Mouse (Mus musculus) heart, embryonic 12.5 days (tissue): ENCODE results near the gene Vipr2. TPM values are rescaled to one million over a fixed set of nuclear protein-coding genes. Genes with fewer than 3 reads are reported as not detected.

Experiments used
- ATAC-seq: fragments of 200-750 bp; cut with Nextera tagmentation; 2 replicates; pipeline ENCODE4 v1.8.0; 2017; ENCODE audit warnings: moderate TSS enrichment, moderate library complexity; ENCODE audit not compliant: insufficient number of reproducible peaks, low FRiP score
- H3K27ac ChIP-seq: fragments of 300-500 bp; sonication (generic); 2 replicates; pipeline ENCODE4 v1.5.1; 2016; ENCODE audit warnings: mild to moderate bottlenecking, moderate library complexity; ENCODE audit not compliant: poor library complexity, severe bottlenecking
- H3K27me3 ChIP-seq: fragments of 300-500 bp; sonication (generic); replicated peaks from 2 replicates; pipeline ENCODE4 v1.6.1; 2016; ENCODE audit warnings: mild to moderate bottlenecking, moderate library complexity
- H3K36me3 ChIP-seq: fragments of 300-500 bp; sonication (generic); 2 replicates; pipeline ENCODE4 v1.6.1; 2016; ENCODE audit warnings: mild to moderate bottlenecking, moderate library complexity
- H3K4me1 ChIP-seq: fragments of 300-500 bp; sonication (generic); replicated peaks from 2 replicates; pipeline ENCODE4 v1.6.1; 2016; ENCODE audit warnings: mild to moderate bottlenecking
- H3K4me2 ChIP-seq: fragments of 300-500 bp; sonication (generic); 2 replicates; pipeline ENCODE4 v1.6.1; 2016; ENCODE audit warnings: mild to moderate bottlenecking, moderate library complexity
- H3K4me3 ChIP-seq: fragments of 300-500 bp; sonication (generic); 2 replicates; pipeline ENCODE4 v1.5.1; 2016; ENCODE audit warnings: mild to moderate bottlenecking
- H3K9ac ChIP-seq: fragments of 300-500 bp; sonication (generic); 2 replicates; pipeline ENCODE4 v1.6.1; 2016; ENCODE audit warnings: mild to moderate bottlenecking, moderate library complexity
- H3K9me3 ChIP-seq: fragments of 300-500 bp; sonication (generic); replicated peaks from 2 replicates; pipeline ENCODE4 v1.6.1; 2016; ENCODE audit warnings: mild to moderate bottlenecking, moderate library complexity
- WGBS: fragments of 180-500 bp; shearing (Covaris S2); methylation state at CpG from one replicate; pipeline ENCODE4 v1.1.7; 2016; 5-methylcytosine and 5-hydroxymethylcytosine counted together
- polyA plus RNA-seq: library from polyadenylated mRNA; unstranded; fragments of >200 nt; fragmentation: Nextera tagmentation; extraction: Ambion mirVana; gene quantifications from 2 replicates; pipeline ENCODE4 v1.2.1, GENCODE M21; 2016

Gene Vipr2
- polyA plus RNA-seq, 1 experiment from 2014 or later = 0.70 TPM

DNA sequence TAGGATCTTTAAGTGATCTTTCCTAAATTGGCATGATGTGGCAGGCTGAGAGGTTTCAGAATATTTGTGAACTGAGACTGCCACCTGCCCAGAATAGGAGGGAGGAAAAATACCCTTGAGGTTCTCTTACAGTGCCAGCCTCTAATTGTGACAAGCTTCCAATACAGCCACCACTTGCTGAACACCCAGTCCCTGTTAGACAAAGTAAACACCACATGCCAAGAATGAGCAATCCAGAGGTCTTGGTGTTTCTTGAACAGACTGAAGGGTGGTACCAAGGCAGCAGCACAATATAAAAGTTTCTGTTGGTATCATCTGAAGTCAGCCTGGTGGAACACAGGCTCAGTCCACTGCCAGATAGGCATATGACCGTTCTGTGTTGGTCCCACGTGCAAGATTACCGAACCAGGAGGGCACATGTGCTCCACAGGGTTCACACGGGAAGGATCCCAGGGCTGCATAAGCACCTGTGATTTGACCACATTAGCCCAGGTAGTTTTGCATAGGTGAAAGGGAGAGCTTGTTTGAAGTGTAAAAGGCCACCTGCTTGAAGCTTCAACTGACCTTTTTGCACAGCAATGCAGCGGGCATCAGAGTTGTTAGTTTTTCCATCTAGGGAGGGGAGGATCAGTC, 15.8 kb upstream of the Vipr2 start:
- Histone ChIP-seq H3K4me2 (no peak overlapping the region), H3K36me3 (peaks cover 44% of the 10 kb centered on the region), H3K9me3 (peaks cover 20% of the 10 kb centered on the region), H3K4me1 (no peaks in the 10 kb centered on the region), H3K27me3 (no peaks in the 10 kb centered on the region), H3K9ac (no peak overlapping the region), H3K4me3 (no peak overlapping the region), H3K27ac (no peak overlapping the region)
- ATAC-seq = no peak
- WGBS = 85% methylated on average over 5 of the region's 5 CpGs

DNA sequence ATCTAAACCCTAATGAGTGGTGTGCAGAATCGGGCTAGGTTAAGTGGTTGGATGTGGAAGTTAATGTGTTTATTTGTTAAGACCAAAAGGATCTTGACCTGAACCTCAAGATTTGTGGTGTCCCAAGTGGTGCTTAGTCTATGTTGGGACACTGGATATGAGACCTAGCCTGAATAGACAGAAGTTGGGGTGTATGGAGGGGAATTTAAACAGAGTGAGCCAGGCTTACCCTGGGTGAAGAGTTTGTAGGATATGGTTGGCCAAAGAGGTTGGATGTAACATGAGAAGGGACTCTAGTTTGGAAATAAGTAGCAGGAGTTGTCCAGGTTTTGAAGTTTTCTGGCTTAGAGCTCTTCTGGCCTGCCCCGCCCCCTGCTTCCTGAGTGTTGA, 15.3 kb upstream of the Vipr2 start:
- no peak overlapping the region for H3K9ac ChIP-seq
- H3K27me3 ChIP-seq = no peaks in the 10 kb centered on the region
- peaks cover 20% of the 10 kb centered on the region for H3K9me3 ChIP-seq
- H3K4me3 ChIP-seq = no peak overlapping the region
- H3K36me3 ChIP-seq = peaks cover 39% of the 10 kb centered on the region
- H3K4me2 ChIP-seq = no peak overlapping the region
- H3K4me1 ChIP-seq = no peaks in the 10 kb centered on the region
- no peak for ATAC-seq
- WGBS = 95% methylated on average over 2 of the region's 2 CpGs
- no peak overlapping the region for H3K27ac ChIP-seq

DNA sequence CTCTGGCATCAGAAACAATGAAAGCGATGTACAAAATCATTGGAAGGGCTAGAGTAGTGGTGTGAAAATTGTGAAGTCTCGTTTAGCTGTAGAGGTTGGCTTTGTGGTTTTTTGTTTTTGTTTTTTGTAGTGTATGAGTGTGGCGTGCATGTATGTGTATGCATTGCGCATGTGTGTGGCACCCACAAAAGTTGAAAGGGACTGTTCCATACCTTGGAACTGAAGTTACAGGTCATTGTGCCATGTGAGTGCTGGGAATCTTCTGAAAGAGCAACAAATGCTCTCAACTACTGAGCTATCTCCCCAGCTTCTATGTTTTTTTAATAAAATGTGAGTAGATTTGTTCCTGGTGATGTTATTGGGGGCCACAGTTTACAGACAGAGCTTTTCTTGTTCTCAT, 14.5 kb upstream of the Vipr2 start:
- Histone ChIP-seq H3K27ac (no peak overlapping the region), H3K4me1 (no peaks in the 10 kb centered on the region), H3K36me3 (peaks cover 33% of the 10 kb centered on the region), H3K9ac (no peak overlapping the region), H3K4me3 (no peak overlapping the region), H3K9me3 (peaks cover 20% of the 10 kb centered on the region), H3K4me2 (no peak overlapping the region), H3K27me3 (no peaks in the 10 kb centered on the region)
- no peak for ATAC-seq
- 85% methylated on average over 4 of the region's 4 CpGs for WGBS

DNA sequence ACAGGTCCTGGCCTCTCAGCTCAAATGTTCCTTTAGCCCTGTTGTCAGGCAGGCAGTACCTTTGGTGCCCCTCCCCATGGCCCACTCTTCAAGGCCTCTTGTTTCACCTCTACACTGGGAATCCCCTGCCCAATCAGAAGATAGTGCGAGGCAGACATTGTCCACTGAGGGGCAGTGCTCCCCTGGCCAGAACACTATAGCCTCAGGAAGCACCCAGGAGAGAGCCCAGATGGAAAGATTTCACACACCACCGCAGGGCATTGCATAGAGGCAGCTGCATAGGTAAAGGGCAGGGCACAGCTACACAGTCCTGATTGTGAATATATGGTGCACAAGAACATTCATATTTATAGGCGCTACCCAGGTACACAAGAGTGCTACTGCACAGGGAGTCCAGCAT, 6.5 kb upstream of the Vipr2 start:
- Histone ChIP-seq H3K9me3 (no peaks in the 10 kb centered on the region), H3K36me3 (no peaks in the 10 kb centered on the region), H3K4me2 (no peak overlapping the region), H3K4me1 (no peaks in the 10 kb centered on the region), H3K9ac (no peak overlapping the region), H3K27me3 (peaks cover 20% of the 10 kb centered on the region), H3K4me3 (no peak overlapping the region), H3K27ac (no peak overlapping the region)
- WGBS = 22% methylated on average over 3 of the region's 3 CpGs
- ATAC-seq = 0 out of 2 replicates have a peak, but pooled peaks have one; percentile 48

DNA sequence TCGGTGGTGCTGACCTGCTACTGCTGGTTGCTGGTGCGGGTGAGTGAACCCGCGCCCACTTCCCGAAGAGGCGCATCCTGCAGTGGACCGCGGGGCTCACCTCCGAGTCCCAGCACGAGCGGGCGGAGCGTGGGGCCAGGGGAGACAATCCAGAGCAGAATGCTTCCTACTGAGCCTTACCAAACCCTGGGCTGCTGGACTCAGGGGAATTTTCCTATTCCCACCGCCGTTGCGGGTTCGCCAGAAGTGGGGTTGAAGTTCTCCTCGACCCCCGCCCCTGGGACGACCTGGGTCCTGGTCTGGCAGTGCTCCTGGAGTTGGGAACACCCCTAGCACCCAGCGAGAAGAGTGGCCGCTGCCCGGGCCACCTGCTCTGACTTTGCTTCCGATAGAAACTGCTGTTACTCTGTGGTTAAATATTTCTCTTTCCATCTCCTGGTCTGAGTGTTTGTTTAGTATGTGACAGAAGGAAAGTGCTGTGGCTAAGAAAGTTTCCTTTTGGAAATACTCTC, 385 bp downstream of the Vipr2 start:
- Histone ChIP-seq H3K36me3 (no peaks in the 10 kb centered on the region), H3K4me3 (peak overlapping the region; percentile 57), H3K27me3 (peaks cover 44% of the 10 kb centered on the region), H3K9me3 (no peaks in the 10 kb centered on the region), H3K9ac (peak overlapping the region; percentile 62), H3K4me2 (peak overlapping the region; percentile 94), H3K27ac (no peak overlapping the region), H3K4me1 (peaks cover 2% of the 10 kb centered on the region; the same call in 1 of the 2 replicates)
- under 1% methylated on average over 24 of the region's 24 CpGs for WGBS
- peak; percentile 62 for ATAC-seq

- Histone ChIP-seq H3K9ac (no peak overlapping the region), H3K4me2 (no peak overlapping the region), H3K36me3 (no peaks in the 10 kb centered on the region), H3K9me3 (no peaks in the 10 kb centered on the region), H3K27ac (no peak overlapping the region), H3K4me3 (no peak overlapping the region), H3K27me3 (peaks cover 16% of the 10 kb centered on the region), H3K4me1 (no peaks in the 10 kb centered on the region)
- WGBS = 77% methylated on average over 6 of the region's 6 CpGs
- no peak for ATAC-seq
Observed at GRCm38 (mm10) chr12:116083125-116083524, 5.6 kb downstream of the Vipr2 start.

- no peaks in the 10 kb centered on the region for H3K4me1 ChIP-seq
- peaks cover 6% of the 10 kb centered on the region for H3K27me3 ChIP-seq
- no peak overlapping the region for H3K9ac ChIP-seq
- no peak overlapping the region for H3K4me3 ChIP-seq
- ATAC-seq = no peak
- H3K9me3 ChIP-seq = no peaks in the 10 kb centered on the region
- WGBS = 49% methylated on average over 2 of the region's 2 CpGs
- H3K27ac ChIP-seq = no peak overlapping the region
- H3K4me2 ChIP-seq = no peak overlapping the region
- H3K36me3 ChIP-seq = no peaks in the 10 kb centered on the region
Observed at GRCm38 (mm10) chr12:116084294-116084693, 6.8 kb downstream of the Vipr2 start.

DNA sequence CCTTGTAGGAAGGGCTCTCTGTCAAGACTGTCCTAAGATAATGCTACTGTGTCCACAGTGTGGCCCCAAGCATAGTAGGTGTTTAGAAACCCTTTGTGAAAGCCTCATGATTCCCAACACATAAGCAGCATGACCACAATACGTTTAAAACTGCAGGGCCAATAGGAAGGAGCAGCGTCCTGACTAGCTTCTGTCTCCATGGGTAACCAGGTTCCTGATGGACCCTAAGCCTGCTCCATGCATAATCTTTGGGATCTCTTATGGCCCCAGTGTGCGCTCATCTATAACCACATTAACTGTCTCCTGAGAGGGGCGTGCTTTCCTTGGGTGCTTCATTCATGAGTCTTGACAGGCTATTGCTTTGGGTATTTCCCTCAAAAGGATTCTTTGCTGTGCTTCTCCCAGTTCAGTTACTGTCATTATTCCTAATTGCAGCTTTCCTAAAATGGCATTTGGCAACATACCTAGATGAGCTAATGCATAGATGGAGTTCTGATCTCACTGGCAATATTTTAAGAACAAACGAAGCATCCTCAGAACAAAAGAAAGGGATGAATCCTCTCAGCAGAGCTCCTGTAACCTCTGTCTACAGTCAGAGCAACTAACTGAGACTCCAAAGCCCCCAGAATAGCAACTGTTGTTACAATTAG, 9.6 kb downstream of the Vipr2 start:
- Histone ChIP-seq H3K4me2 (no peak overlapping the region), H3K4me3 (no peak overlapping the region), H3K4me1 (no peaks in the 10 kb centered on the region), H3K27ac (no peak overlapping the region), H3K27me3 (no peaks in the 10 kb centered on the region), H3K9me3 (no peaks in the 10 kb centered on the region), H3K36me3 (no peaks in the 10 kb centered on the region), H3K9ac (no peak overlapping the region)
- ATAC-seq = no peak
- 79% methylated on average over 5 of the region's 5 CpGs for WGBS

DNA sequence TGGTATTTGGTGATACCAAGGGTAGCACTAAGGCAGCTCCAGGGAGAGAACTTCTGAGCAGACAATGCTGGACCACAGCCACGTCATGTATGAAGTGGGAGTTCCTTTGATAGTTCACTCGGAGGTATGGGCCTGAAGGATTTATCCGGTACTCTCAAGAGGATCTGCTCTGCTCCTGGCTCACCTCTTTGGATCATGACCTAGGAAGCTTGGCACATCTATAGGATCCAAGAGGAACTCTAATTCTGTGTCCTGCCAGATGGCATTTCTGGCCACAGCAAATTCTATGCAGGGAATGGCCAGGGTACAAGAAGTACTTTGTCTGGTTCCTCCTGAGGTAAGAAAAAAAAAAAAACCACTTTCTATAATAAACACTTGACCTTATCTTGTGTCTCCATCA, 12.3 kb downstream of the Vipr2 start:
- H3K9me3 ChIP-seq = no peaks in the 10 kb centered on the region
- H3K4me1 ChIP-seq = no peaks in the 10 kb centered on the region
- H3K36me3 ChIP-seq = no peaks in the 10 kb centered on the region
- ATAC-seq = no peak
- no peak overlapping the region for H3K27ac ChIP-seq
- no peaks in the 10 kb centered on the region for H3K27me3 ChIP-seq
- WGBS = 81% methylated on average over 3 of the region's 3 CpGs
- H3K4me2 ChIP-seq = no peak overlapping the region
- H3K4me3 ChIP-seq = no peak overlapping the region
- H3K9ac ChIP-seq = no peak overlapping the region

DNA sequence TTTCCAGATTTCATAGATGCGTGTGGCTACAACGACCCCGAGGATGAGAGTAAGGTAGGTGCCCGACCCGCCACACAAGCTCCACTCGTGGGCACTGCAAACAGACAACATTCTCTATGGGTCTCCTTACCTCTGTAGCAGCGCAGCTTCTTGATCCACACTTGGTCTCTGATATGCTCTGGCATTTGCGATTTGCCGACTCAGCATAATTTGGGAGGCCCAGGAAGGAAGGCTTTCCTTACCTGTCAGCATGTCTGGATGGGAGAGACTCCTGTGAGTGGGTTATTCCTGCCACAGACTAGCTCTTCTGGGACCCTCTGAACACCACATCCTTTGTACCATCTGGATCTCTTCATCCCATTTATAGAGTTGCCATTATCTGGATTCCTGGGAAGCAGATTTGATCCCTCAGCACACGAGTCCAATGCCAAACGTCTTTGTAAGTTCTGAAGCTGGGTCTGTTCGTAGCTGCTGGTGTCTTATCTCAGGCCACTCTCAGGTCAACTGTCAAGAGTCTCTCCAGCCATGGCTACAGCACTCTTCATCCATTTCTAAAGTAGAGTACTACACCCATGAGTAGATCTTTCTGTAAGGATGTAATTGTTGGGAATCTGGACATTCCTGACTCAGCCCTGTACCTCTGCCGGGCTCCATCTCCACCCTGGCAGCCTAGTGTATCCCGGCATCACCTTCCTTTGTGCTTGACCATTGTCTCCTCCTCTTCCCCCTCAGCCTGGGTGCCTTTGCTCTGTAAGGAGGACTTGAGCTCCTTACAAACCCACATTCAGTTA, 17.4 kb downstream of the Vipr2 start:
- ATAC-seq = no peak
- no peaks in the 10 kb centered on the region for H3K4me1 ChIP-seq
- 70% methylated on average over 14 of the region's 14 CpGs for WGBS
- no peaks in the 10 kb centered on the region for H3K9me3 ChIP-seq
- no peak overlapping the region for H3K4me2 ChIP-seq
- H3K27me3 ChIP-seq = no peaks in the 10 kb centered on the region
- H3K27ac ChIP-seq = no peak overlapping the region
- H3K9ac ChIP-seq = no peak overlapping the region
- no peak overlapping the region for H3K4me3 ChIP-seq
- no peaks in the 10 kb centered on the region for H3K36me3 ChIP-seq

GRCm38 (mm10) chr12:116096361-116096904, 18.9 kb downstream of the Vipr2 start:
- ATAC-seq = no peak
- no peak overlapping the region for H3K4me3 ChIP-seq
- no peak overlapping the region for H3K4me2 ChIP-seq
- no peaks in the 10 kb centered on the region for H3K36me3 ChIP-seq
- no peaks in the 10 kb centered on the region for H3K27me3 ChIP-seq
- no peak overlapping the region for H3K27ac ChIP-seq
- H3K9ac ChIP-seq = no peak overlapping the region
- H3K9me3 ChIP-seq = no peaks in the 10 kb centered on the region
- WGBS = 56% methylated on average over 3 of the region's 3 CpGs
- H3K4me1 ChIP-seq = no peaks in the 10 kb centered on the region
